Mouse (Mus musculus): Measurements from ENCODE around the gene Nr1h4. TPM values are rescaled to one million over a fixed set of nuclear protein-coding genes. Genes with fewer than 3 reads are reported as not detected.

Gene Nr1h4
- polyA plus RNA-seq, 1 experiment, result 0.08 TPM

GRCm38 (mm10) chr10:89525823-89526222 lies 7.6 kb downstream of the Nr1h4 start:
- TF ChIP-seq POLR2A (IDR thresholded peaks at IDR 0.05; ENCODE audit: extremely low read depth, insufficient read depth, low read length), result no peak
- no peak for TF ChIP-seq CTCF (IDR thresholded peaks at IDR 0.05; ENCODE audit: extremely low read depth, insufficient read depth, low read length)
- Histone ChIP-seq H3K27ac (ENCODE audit: insufficient read depth, low read length) (no peak overlapping the region), H3K4me3 (ENCODE audit: insufficient read depth, low read length) (no peak overlapping the region), H3K4me1 (ENCODE audit: control insufficient read depth, insufficient read depth, low read length) (no peaks in the 10 kb centered on the region)

- Histone ChIP-seq H3K4me3 (ENCODE audit: insufficient read depth, low read length) (no peak overlapping the region), H3K27ac (ENCODE audit: insufficient read depth, low read length) (no peak overlapping the region), H3K4me1 (ENCODE audit: control insufficient read depth, insufficient read depth, low read length) (no peaks in the 10 kb centered on the region)
- TF ChIP-seq CTCF (IDR thresholded peaks at IDR 0.05; ENCODE audit: extremely low read depth, insufficient read depth, low read length), result no peak
- TF ChIP-seq POLR2A (IDR thresholded peaks at IDR 0.05; ENCODE audit: extremely low read depth, insufficient read depth, low read length), result no peak
Observed at GRCm38 (mm10) chr10:89522481-89522880, 10.9 kb downstream of the Nr1h4 start.

- H3K4me3 ChIP-seq (ENCODE audit: insufficient read depth, low read length), result no peak overlapping the region
- TF ChIP-seq POLR2A (IDR thresholded peaks at IDR 0.05; ENCODE audit: extremely low read depth, insufficient read depth, low read length), result no peak
- TF ChIP-seq CTCF (IDR thresholded peaks at IDR 0.05; ENCODE audit: extremely low read depth, insufficient read depth, low read length), result no peak
- H3K4me1 ChIP-seq (ENCODE audit: control insufficient read depth, insufficient read depth, low read length), result no peaks in the 10 kb centered on the region
- no peak overlapping the region for H3K27ac ChIP-seq (ENCODE audit: insufficient read depth, low read length)
Observed at GRCm38 (mm10) chr10:89521790-89522431, 11.5 kb downstream of the Nr1h4 start.

- no peak overlapping the region for H3K4me3 ChIP-seq (ENCODE audit: insufficient read depth, low read length)
Observed at GRCm38 (mm10) chr10:89520381-89520780, 13.0 kb downstream of the Nr1h4 start.

GRCm38 (mm10) chr10:89519226-89519625 lies 14.2 kb downstream of the Nr1h4 start:
- H3K4me1 ChIP-seq (ENCODE audit: control insufficient read depth, insufficient read depth, low read length), result no peaks in the 10 kb centered on the region
- H3K4me3 ChIP-seq (ENCODE audit: insufficient read depth, low read length), result no peak overlapping the region
- TF ChIP-seq CTCF (IDR thresholded peaks at IDR 0.05; ENCODE audit: extremely low read depth, insufficient read depth, low read length) (no peak), POLR2A (IDR thresholded peaks at IDR 0.05; ENCODE audit: extremely low read depth, insufficient read depth, low read length) (no peak)
- no peak overlapping the region for H3K27ac ChIP-seq (ENCODE audit: insufficient read depth, low read length)

More at GRCm38 (mm10) chr10:89520381-89520780, 13.0 kb downstream of the Nr1h4 start:
- H3K4me1 ChIP-seq (ENCODE audit: control insufficient read depth, insufficient read depth, low read length), result no peaks in the 10 kb centered on the region
- TF ChIP-seq POLR2A (IDR thresholded peaks at IDR 0.05; ENCODE audit: extremely low read depth, insufficient read depth, low read length), result no peak
- no peak for TF ChIP-seq CTCF (IDR thresholded peaks at IDR 0.05; ENCODE audit: extremely low read depth, insufficient read depth, low read length)
- no peak overlapping the region for H3K27ac ChIP-seq (ENCODE audit: insufficient read depth, low read length)

- no peaks in the 10 kb centered on the region for H3K4me1 ChIP-seq (ENCODE audit: control insufficient read depth, insufficient read depth, low read length)
- TF ChIP-seq CTCF (IDR thresholded peaks at IDR 0.05; ENCODE audit: extremely low read depth, insufficient read depth, low read length) (no peak), POLR2A (IDR thresholded peaks at IDR 0.05; ENCODE audit: extremely low read depth, insufficient read depth, low read length) (no peak)
- H3K4me3 ChIP-seq (ENCODE audit: insufficient read depth, low read length), result no peak overlapping the region
- H3K27ac ChIP-seq (ENCODE audit: insufficient read depth, low read length), result no peak overlapping the region
Observed at GRCm38 (mm10) chr10:89518365-89518764, 15.0 kb downstream of the Nr1h4 start.

- no peak for TF ChIP-seq POLR2A (IDR thresholded peaks at IDR 0.05; ENCODE audit: extremely low read depth, insufficient read depth, low read length)
- no peak for TF ChIP-seq CTCF (IDR thresholded peaks at IDR 0.05; ENCODE audit: extremely low read depth, insufficient read depth, low read length)
- Histone ChIP-seq H3K4me3 (ENCODE audit: insufficient read depth, low read length) (no peak overlapping the region), H3K27ac (ENCODE audit: insufficient read depth, low read length) (no peak overlapping the region), H3K4me1 (ENCODE audit: control insufficient read depth, insufficient read depth, low read length) (no peaks in the 10 kb centered on the region)
Observed at GRCm38 (mm10) chr10:89515813-89516212, 17.6 kb downstream of the Nr1h4 start.

GRCm38 (mm10) chr10:89512562-89512961 lies 20.8 kb downstream of the Nr1h4 start:
- Histone ChIP-seq H3K4me1 (ENCODE audit: control insufficient read depth, insufficient read depth, low read length) (no peaks in the 10 kb centered on the region), H3K4me3 (ENCODE audit: insufficient read depth, low read length) (no peak overlapping the region), H3K27ac (ENCODE audit: insufficient read depth, low read length) (no peak overlapping the region)
- no peak for TF ChIP-seq CTCF (IDR thresholded peaks at IDR 0.05; ENCODE audit: extremely low read depth, insufficient read depth, low read length)
- TF ChIP-seq POLR2A (IDR thresholded peaks at IDR 0.05; ENCODE audit: extremely low read depth, insufficient read depth, low read length), result no peak

GRCm38 (mm10) chr10:89510547-89510946 lies 22.8 kb downstream of the Nr1h4 start:
- TF ChIP-seq POLR2A (IDR thresholded peaks at IDR 0.05; ENCODE audit: extremely low read depth, insufficient read depth, low read length) (no peak), CTCF (IDR thresholded peaks at IDR 0.05; ENCODE audit: extremely low read depth, insufficient read depth, low read length) (no peak)
- H3K4me3 ChIP-seq (ENCODE audit: insufficient read depth, low read length), result no peak overlapping the region
- no peak overlapping the region for H3K27ac ChIP-seq (ENCODE audit: insufficient read depth, low read length)
- no peaks in the 10 kb centered on the region for H3K4me1 ChIP-seq (ENCODE audit: control insufficient read depth, insufficient read depth, low read length)

GRCm38 (mm10) chr10:89508567-89508966 lies 24.8 kb downstream of the Nr1h4 start:
- Histone ChIP-seq H3K27ac (ENCODE audit: insufficient read depth, low read length) (no peak overlapping the region), H3K4me1 (ENCODE audit: control insufficient read depth, insufficient read depth, low read length) (no peaks in the 10 kb centered on the region), H3K4me3 (ENCODE audit: insufficient read depth, low read length) (no peak overlapping the region)

More at GRCm38 (mm10) chr10:89508567-89508966, 24.8 kb downstream of the Nr1h4 start:
- no peak for TF ChIP-seq CTCF (IDR thresholded peaks at IDR 0.05; ENCODE audit: extremely low read depth, insufficient read depth, low read length)
- TF ChIP-seq POLR2A (IDR thresholded peaks at IDR 0.05; ENCODE audit: extremely low read depth, insufficient read depth, low read length), result no peak

Measured in cortical plate, adult 2 months (tissue).